Mouse (Mus musculus): ENCODE results near the gene Suz12. TPM values are rescaled to one million over a fixed set of nuclear protein-coding genes. Genes with fewer than 3 reads are reported as not detected.

Suz12 gene
- polyA plus RNA-seq, 1 experiment, result 192 TPM

DNA sequence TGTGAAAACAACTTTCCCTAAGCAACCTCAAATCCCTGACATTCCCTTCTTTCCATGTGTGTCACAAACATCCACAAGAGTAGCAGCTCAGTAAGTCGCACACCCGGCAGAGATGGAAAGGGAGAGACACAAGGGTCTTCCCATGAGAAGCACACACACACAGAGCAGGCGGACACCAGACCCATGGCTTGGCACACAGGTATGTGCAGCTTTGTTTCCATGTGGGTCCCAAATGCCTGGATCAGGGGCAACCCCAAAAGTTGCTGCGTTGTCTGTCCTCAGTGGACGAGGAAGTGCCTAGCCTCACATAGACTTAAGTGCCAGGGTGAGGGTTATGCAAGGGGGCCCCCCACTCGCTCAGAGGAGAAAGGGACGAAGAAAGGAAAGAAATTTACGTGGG lies 44.6 kb downstream of the Suz12 start:
- H3K27ac ChIP-seq (ENCODE audit: insufficient read depth, low read depth, low read length), result no peak overlapping the region
- H3K4me3 ChIP-seq (ENCODE audit: insufficient read depth, low read depth, low read length), result no peak overlapping the region
- 82% methylated on average over 8 of the region's 8 CpGs for WGBS
- TF ChIP-seq CTCF (IDR thresholded peaks at IDR 0.05; ENCODE audit: insufficient read depth, low read depth, low read length) (no peak), POLR2A (IDR thresholded peaks at IDR 0.05; ENCODE audit: insufficient read depth, low read depth, low read length) (no peak)
- H3K4me1 ChIP-seq (ENCODE audit: control insufficient read depth, insufficient read depth, low read length), result no peaks in the 10 kb centered on the region

DNA sequence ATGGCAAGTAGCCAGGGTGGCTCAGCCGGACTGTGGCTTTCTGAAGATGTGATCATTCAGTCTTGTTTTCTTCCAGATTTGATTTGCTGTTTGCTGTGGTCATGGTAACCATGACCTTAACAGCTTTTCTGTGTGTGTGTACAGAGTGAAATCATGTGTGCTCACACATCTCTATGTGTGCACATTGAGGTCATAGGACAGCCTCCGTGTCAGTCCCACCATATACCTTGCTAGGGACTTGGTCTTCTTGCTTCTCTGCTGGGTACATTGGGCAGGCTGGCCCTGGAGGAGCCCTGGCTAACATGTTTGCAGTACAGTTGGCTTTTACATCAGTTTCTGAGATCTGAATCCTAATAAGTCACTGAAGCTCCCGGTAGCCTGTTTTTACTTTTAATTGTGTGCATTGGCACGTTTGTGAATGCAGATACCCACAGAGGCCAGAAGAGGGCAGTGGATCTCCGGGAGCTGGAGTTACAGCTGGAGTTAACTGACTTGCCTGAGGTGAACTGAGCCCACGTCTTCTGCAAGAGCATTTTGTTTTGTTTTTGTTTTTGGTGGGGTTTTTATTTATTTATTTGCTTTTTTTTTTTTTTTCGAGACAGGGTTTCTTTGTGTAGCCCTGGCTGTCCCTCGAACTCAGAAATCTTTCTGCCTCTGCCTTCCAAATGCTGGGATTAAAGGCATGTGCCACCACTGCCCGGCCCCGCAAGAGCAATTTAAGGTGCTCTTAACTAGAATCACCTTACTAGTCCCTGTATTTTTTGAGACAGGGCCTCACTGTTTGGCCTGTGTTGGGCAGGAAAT lies 49.9 kb downstream of the Suz12 start:
- 51% methylated on average over 10 of the region's 10 CpGs for WGBS
- no peak for TF ChIP-seq POLR2A (IDR thresholded peaks at IDR 0.05; ENCODE audit: insufficient read depth, low read depth, low read length)
- TF ChIP-seq CTCF (IDR thresholded peaks at IDR 0.05; ENCODE audit: insufficient read depth, low read depth, low read length), result 0 out of 2 replicates have a peak, but pooled peaks have one; percentile 38
- Histone ChIP-seq H3K4me3 (ENCODE audit: insufficient read depth, low read depth, low read length) (no peak overlapping the region), H3K4me1 (ENCODE audit: control insufficient read depth, insufficient read depth, low read length) (no peaks in the 10 kb centered on the region), H3K27ac (ENCODE audit: insufficient read depth, low read depth, low read length) (no peak overlapping the region)

DNA sequence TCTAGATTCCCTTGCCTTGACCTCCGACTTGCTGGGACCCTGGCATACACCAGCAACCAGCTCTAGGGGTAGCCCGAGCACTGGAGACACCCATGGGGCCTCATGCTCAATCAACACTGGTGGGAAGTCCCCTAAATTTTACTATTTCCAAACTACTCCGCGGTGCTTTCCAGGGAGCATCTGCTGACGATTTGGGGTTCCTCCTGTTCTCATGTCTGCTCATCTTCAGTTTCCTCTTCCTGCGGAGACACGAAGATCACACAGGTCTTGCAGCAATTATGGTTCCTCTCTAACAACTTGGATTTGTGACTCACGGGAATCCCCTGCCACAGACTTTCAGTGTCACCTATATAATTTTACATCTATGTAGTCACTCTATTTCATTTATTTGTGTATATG lies 50.5 kb downstream of the Suz12 start:
- no peak overlapping the region for H3K27ac ChIP-seq (ENCODE audit: insufficient read depth, low read depth, low read length)
- no peaks in the 10 kb centered on the region for H3K4me1 ChIP-seq (ENCODE audit: control insufficient read depth, insufficient read depth, low read length)
- H3K4me3 ChIP-seq (ENCODE audit: insufficient read depth, low read depth, low read length), result no peak overlapping the region
- TF ChIP-seq CTCF (IDR thresholded peaks at IDR 0.05; ENCODE audit: insufficient read depth, low read depth, low read length) (no peak), POLR2A (IDR thresholded peaks at IDR 0.05; ENCODE audit: insufficient read depth, low read depth, low read length) (no peak)
- 90% methylated on average over 8 of the region's 8 CpGs for WGBS

DNA sequence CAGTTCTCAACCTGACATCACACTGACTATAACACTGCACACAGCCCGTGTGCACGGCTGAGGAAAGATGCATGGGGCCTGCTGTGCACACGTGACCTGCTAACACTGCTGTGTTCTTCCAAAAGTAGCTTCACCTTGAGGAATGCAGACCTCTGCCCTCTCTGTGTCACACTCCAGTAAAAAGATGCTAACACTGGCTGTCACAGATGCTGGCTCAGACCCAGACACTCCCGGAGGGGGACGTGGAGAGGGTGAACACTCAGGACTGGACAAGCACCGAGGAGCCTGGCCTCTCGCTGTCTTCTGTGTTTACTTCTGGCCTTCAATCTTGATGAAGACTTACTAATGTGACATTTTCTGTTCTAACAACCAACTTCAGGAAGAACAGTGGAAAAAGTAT lies 54.0 kb downstream of the Suz12 start:
- Histone ChIP-seq H3K27ac (ENCODE audit: insufficient read depth, low read depth, low read length) (no peak overlapping the region), H3K4me1 (ENCODE audit: control insufficient read depth, insufficient read depth, low read length) (no peaks in the 10 kb centered on the region), H3K4me3 (ENCODE audit: insufficient read depth, low read depth, low read length) (no peak overlapping the region)
- WGBS, result 84% methylated on average over 7 of the region's 7 CpGs
- TF ChIP-seq POLR2A (IDR thresholded peaks at IDR 0.05; ENCODE audit: insufficient read depth, low read depth, low read length), result no peak
- no peak for TF ChIP-seq CTCF (IDR thresholded peaks at IDR 0.05; ENCODE audit: insufficient read depth, low read depth, low read length)

DNA sequence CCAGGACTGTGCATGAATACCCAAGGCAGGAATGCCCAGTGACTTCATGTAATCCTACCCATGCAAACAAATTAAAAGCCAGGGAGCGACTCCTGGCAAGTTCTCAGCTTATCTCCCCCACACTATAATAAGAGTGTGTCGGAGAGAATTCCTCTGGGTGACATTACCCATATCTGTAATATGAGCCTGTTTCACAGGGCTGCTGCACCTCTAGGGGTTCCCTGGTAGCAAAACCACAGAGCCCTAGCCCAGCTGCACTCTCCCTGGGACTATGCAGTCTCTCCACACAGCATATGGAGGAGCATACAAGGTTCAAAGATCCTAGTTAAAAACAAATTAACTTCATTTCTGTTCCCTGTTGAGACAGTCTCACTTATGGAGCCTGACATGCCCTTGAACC lies 57.2 kb downstream of the Suz12 start:
- no peak for TF ChIP-seq POLR2A (IDR thresholded peaks at IDR 0.05; ENCODE audit: insufficient read depth, low read depth, low read length)
- TF ChIP-seq CTCF (IDR thresholded peaks at IDR 0.05; ENCODE audit: insufficient read depth, low read depth, low read length), result no peak
- 80% methylated on average over 2 of the region's 2 CpGs for WGBS
- Histone ChIP-seq H3K27ac (ENCODE audit: insufficient read depth, low read depth, low read length) (no peak overlapping the region), H3K4me3 (ENCODE audit: insufficient read depth, low read depth, low read length) (no peak overlapping the region), H3K4me1 (ENCODE audit: control insufficient read depth, insufficient read depth, low read length) (no peaks in the 10 kb centered on the region)

DNA sequence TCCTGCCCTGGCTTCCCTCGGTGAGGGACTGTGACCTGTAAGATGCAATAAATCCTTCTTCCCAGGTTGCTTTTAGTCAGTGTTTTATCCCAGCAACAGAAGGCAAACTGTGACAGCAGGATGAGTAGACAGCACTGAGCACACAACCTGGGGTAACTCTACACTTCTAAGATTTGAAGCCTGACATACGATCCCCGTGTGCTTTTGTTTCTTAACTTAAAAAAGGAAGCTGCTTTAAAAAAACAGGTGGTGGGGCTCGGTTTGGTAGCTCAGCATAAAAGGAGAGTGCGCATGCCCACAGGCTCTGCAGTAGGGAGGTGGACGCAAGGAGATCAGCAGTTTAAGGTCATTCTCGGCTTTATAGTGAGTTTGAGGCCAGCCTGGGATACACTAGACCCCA lies 59.5 kb downstream of the Suz12 start:
- TF ChIP-seq POLR2A (IDR thresholded peaks at IDR 0.05; ENCODE audit: insufficient read depth, low read depth, low read length), result no peak
- TF ChIP-seq CTCF (IDR thresholded peaks at IDR 0.05; ENCODE audit: insufficient read depth, low read depth, low read length), result no peak
- Histone ChIP-seq H3K4me1 (ENCODE audit: control insufficient read depth, insufficient read depth, low read length) (no peaks in the 10 kb centered on the region), H3K4me3 (ENCODE audit: insufficient read depth, low read depth, low read length) (no peak overlapping the region), H3K27ac (ENCODE audit: insufficient read depth, low read depth, low read length) (no peak overlapping the region)
- 89% methylated on average over 7 of the region's 7 CpGs for WGBS

DNA sequence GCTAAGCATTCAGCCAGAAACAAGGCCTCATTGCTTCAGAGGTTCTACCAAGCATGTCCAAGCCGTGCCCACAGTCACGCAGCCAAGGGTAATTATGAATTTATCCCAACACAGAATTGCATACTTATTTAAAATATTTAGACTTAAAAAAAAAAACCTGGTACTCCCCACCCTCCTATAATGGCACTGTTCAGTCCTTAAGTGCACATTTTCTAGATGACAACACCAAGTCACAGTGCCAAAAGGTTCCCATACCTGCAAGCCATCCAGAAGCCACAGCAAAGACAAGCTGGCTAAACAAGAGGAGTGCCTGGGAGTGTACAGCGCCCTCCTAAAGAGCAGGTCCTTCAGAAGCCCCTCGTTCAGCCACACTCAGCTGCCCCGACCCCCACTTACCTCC lies 60.3 kb downstream of the Suz12 start:
- WGBS, result 94% methylated on average over 5 of the region's 5 CpGs
- TF ChIP-seq CTCF (IDR thresholded peaks at IDR 0.05; ENCODE audit: insufficient read depth, low read depth, low read length) (no peak), POLR2A (IDR thresholded peaks at IDR 0.05; ENCODE audit: insufficient read depth, low read depth, low read length) (no peak)
- H3K27ac ChIP-seq (ENCODE audit: insufficient read depth, low read depth, low read length), result no peak overlapping the region
- no peaks in the 10 kb centered on the region for H3K4me1 ChIP-seq (ENCODE audit: control insufficient read depth, insufficient read depth, low read length)
- no peak overlapping the region for H3K4me3 ChIP-seq (ENCODE audit: insufficient read depth, low read depth, low read length)

DNA sequence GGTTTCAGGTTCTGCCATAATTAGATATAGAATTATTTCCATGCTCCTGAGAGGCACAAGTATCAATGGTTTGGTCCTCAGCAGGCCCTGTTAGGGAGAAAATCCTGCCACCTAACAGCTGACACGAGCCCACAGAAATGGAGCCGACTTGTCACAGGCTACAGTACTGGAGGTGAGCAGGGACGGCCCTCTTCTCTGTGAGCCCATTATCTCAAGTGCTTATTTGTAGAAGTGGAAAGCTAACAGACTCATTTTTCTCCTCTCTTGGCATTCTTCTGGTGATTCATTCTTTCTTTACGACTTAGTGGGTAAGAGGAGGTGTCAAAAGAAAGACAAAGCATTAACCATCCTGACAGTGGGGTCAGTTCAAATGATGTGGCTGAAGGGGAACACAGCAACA lies 61.8 kb downstream of the Suz12 start:
- TF ChIP-seq CTCF (IDR thresholded peaks at IDR 0.05; ENCODE audit: insufficient read depth, low read depth, low read length), result no peak
- no peak for TF ChIP-seq POLR2A (IDR thresholded peaks at IDR 0.05; ENCODE audit: insufficient read depth, low read depth, low read length)
- Histone ChIP-seq H3K27ac (ENCODE audit: insufficient read depth, low read depth, low read length) (no peak overlapping the region), H3K4me1 (ENCODE audit: control insufficient read depth, insufficient read depth, low read length) (no peaks in the 10 kb centered on the region), H3K4me3 (ENCODE audit: insufficient read depth, low read depth, low read length) (no peak overlapping the region)
- 85% methylated on average over 4 of the region's 4 CpGs for WGBS

DNA sequence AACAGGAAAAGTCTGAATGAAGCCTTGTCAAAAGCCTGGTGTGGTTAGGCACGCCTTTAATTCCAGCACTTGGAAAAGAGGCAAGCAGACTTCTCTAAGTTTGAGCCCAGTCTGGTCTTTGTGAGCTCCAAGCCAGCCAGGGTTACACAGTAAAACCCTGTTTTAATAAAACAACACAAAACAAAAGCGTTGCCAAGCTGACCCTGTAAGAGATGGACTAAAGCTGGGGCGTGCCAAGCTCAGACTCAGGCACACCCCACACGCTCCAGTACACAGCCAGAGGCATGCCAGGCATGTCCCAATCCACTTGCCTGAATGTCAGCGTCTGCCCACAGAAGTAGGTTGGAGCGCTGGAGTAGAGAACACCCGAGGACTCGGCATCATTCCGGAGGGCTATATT lies 63.2 kb downstream of the Suz12 start:
- Histone ChIP-seq H3K27ac (ENCODE audit: insufficient read depth, low read depth, low read length) (no peak overlapping the region), H3K4me3 (ENCODE audit: insufficient read depth, low read depth, low read length) (no peak overlapping the region), H3K4me1 (ENCODE audit: control insufficient read depth, insufficient read depth, low read length) (no peaks in the 10 kb centered on the region)
- 67% methylated on average over 9 of the region's 9 CpGs for WGBS
- TF ChIP-seq POLR2A (IDR thresholded peaks at IDR 0.05; ENCODE audit: insufficient read depth, low read depth, low read length), result no peak
- no peak for TF ChIP-seq CTCF (IDR thresholded peaks at IDR 0.05; ENCODE audit: insufficient read depth, low read depth, low read length)
